Mouse (Mus musculus) fat pad, adult 2 months (tissue): ENCODE results near the gene Ptpn6.

Experiments used
- DNase-seq: peaks from one replicate; pipeline ENCODE4 v3.0.0-alpha.2; 2011; ENCODE audit warnings: low read depth, low spot score; ENCODE audit errors: extremely low read depth

Gene Ptpn6

DNA sequence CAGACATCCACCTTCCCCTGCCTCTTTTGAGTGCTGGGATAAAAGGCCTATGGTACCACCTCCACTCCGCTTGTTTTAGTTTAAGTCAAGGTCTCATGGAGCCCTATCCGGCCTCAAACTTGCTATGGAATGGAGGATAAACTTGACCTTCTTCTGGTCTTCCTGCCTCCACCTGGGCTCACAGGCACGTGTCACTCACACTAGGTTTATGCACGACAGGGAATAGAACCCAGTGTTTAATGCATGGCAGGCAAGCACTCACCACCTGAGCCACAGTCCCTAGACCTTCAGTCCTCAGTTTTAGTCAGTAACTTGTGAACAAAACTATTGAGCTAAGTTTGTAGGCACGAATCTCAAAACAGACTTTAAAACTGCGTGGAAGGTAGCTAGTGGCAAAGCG is 7.5 kb downstream of the Ptpn6 start:
- no peak for DNase-seq

DNA sequence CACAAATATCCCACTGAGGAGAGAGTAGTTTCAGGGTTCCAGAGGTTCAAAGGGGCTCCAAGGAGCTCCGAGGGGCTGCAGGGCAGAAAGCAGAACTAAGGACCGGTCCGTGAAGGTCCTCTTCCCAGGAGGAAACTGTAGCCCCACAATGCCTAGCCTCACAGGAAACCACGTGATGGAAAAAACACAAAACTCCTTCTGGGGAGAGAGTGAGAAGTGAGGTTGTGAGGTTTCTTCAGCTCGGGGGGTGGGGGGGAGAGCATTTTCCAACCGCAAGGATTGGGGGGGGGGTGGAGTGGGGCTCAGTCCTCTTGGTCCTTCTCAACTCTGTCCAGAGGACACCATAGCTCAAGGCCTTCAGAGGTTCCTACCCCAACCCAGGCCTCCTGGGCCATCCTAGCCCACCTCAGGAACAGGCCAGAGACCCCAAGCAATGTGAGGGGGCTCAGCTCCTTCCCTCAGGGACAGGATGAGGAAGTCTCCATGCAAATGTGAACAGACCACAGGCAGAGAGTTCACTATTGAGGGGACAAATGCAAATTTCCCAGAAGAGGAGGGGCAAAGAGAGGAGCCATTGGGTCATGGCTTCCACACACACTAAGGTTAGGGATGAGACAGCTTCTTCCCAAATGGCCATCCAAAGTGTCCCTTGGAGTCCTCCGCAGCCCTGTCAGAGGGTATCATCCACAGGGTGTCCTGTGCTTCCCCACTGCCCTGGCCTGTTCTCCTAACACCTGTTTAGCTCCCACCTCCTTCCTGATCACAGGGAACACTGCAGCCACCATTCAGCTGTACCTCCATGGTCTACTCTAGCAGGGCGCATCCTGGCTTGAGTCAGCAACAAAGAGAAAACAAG is 8.4 kb downstream of the Ptpn6 start:
- DNase-seq, result no peak

DNA sequence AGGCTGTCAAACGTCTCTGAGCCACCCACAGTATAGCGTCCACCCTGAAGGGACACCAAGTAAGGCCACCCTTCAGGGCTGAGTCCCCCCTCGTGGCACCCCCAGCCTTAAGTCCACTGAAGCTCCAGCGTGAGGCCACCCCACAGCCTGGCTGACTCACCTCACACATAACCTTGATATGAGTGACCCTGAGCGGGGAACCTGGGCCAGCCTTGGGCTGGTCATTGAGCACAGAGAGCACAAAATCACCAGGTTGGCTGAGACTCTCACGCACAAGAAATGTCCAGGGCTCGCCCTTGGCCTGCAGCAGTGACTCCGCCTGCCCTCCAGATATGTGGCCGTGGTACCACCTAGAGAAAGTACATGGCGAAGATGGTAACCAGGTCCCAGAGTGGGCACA is 9.9 kb downstream of the Ptpn6 start:
- no peak for DNase-seq

DNA sequence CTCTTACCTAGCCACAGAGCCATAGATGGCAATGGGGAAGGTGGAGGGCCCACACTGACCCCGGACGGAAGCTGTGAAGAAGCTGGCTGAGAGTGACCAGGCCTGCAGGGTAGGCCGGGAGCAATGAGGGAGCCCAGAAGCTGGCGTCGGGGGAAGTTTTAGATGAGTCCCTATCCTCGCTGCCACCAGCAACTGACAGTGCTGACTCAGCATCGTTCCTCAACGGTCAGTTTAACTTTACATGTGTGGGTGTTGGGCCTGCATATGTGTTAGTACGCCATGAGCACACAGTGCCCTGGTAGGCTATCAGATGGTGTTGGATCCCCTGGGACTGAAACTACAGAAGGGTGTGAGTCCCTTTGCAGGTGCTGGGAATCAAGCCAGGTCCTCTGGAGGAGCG is 14.0 kb downstream of the Ptpn6 start:
- DNase-seq, result no peak

DNA sequence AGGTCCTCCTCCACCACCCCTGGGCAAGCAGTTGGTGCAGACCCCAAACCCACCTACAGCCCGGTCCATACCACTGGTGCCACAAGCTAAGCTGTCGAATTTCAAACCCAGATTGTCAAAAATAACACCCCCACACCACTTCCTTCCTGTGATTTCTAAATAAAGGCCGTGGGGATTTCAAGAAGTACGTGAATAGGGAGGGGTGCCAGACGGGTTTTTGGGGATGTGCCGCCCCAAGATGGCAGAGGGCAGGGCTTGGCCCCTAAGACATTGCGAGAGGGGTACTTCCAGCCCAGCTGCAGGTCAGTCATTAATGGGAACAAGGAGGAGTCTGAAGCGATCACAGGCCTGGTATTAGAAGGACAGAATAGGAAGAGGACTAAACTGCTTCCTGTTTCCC is 15.0 kb downstream of the Ptpn6 start:
- no peak for DNase-seq

DNA sequence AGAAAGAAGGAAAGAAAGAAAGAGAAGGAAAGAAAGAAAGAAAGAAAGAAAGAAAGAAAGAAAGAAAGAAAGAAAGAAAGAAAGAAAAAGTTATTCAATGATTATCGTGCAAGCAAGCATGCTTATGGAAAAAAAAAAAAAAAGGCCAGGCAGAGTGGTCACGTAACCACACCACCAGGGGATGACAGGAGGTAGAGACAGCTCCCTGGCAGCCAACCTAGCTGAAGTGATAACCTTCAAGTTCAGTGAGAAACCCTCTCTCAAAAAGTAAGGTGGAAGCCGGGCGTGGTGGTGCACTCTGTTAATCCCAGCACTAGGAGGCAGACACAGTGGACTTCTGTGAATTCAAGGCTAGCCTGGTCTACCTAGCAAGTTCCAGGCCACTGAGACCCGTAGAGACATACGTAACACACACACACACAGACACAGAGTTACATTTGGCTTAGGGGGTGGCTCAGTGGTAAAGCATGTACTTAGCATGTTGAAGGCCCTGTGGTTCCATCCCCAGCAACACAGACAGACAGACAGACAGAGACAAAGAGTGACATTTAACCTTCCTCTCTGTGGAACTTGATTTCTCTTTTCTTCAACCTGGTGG is 15.5 kb downstream of the Ptpn6 start:
- DNase-seq, result no peak

DNA sequence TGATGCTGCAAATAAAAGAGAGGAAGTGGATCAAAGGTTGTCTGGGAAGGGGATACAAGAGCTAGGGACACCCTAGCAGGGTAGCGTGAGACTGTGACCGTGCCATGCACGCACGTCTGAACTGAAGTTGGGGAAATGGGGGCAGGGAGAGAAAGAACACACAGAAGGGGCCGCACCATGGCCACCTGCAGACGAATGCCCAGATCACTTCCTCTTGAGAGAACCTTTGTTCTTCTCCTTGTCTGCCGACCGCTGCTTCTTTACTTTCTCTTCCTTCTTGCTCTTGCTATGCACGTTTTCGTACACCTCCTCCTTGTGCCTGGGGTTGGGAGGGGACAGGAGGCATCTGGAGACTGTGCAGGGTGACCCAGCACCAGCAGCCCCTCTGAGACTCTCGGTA is 17.6 kb downstream of the Ptpn6 start:
- no peak for DNase-seq

DNA sequence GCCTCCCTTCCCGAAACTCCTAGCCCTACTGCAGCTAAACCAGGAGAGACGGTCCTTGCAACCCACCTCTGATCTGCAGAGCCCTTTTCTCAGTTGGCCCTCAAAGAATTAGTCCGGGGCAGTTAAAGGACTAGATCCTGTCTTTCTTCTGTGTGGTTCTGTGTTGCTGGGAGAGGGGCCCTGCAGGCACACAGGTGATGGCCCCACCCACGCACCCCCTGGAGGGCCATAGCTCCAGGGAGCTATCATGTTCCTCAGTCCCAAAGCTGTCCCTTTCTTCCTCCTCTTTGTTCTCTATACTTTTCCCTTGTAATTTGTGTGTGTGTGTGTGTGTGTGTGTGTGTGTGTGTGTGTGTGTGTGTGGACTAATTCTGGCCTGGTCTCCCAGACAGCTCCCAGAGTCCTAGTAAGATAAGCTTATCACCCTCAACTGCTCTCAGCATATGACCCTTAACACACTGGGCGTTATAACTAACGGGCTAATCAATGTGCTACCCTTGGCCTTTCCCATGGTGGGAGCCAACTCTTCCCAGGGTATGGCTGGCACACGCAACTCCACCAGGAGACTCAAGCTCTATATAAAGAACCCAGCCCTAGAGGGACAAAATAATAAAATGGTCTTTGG is 19.0 kb downstream of the Ptpn6 start:
- DNase-seq, result no peak

DNA sequence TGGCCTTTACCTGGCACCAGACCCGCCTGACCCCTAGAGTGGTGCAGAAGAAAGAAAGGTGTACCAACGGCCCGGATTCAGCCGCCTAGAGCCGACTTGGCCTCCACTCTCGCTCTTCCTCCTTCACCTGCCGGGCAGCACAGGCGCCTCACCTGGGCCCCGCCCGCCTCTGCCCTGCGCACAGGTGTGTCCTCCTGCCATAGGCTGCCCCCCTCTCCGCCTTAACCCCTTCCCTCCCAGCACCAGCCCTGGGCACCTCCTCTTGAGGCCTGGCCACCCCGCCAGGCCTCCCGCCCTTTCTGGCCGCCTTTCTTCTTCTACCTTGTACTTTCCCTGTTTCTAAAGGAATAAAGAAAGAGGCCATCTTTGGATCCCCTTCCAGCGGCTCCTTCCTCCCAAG is 19.8 kb downstream of the Ptpn6 start:
- peak; percentile 43 for DNase-seq

DNA sequence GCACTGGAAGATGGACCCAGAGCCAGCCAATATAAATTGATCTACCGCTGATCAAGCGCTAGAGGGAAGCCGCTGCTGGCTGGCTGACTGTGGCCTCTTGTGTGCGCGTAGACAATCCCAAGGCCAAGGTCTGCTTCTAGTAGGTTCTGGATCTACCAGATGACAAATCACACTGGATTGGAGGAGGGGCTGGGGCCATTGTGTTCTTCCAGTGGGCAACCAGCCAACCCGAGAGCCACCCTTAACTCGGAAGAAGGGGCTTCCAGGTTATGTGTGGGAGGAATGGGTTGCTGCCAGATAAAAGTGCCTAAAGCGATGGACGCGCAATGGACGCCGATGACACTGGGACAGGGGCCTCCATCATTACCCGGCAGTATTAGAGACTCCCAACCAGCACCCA is 20.5 kb downstream of the Ptpn6 start:
- DNase-seq, result no peak

DNA sequence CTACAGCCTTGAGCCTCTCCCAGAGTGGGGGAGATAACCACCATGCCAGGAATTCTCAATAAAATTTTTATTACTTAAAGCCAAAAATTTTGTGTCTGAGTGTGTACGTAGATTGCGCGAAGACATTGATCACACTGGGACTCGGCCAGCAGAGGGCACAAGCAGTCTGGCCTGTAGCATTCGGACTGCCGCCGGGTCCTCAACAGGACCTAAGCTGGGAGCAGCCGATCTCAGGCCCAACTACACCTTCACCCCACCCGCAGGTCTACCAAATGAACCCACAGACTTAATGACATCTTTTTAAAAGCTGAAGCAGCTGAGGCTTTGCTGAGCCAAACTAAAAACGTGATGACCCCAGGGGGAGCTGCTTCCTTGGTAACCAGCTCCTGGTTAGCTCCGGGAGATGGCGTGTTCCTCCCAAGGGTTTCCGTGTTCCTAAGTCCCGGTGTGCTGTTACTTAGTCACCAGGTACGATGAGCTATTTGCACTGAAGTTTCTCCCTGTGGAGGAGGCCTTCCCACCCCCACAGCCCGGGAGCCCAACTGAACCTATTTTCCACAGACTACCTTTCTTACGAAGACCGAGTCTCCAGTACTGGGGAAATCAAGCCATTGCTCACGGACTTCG is 21.5 kb downstream of the Ptpn6 start:
- DNase-seq, result no peak

DNA sequence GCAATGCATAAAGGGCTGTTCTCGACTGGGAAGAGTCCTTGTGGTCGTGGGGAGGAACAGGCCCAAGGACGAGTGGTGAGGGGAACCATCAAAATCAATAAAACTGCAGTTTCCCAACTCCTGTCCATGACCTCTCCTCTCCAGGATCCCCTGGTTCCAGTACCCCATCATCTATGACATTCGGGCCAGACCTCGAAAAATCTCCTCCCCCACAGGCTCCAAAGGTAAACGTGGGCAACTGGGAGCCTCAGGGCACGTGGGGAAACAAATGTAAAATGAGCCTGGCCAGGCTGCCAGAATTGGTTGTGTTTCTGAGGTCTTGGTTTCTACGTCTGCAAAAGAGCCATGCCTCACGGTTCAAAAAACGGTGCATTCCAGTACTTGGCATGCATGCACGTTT is 25.6 kb downstream of the Ptpn6 start:
- no peak for DNase-seq

DNA sequence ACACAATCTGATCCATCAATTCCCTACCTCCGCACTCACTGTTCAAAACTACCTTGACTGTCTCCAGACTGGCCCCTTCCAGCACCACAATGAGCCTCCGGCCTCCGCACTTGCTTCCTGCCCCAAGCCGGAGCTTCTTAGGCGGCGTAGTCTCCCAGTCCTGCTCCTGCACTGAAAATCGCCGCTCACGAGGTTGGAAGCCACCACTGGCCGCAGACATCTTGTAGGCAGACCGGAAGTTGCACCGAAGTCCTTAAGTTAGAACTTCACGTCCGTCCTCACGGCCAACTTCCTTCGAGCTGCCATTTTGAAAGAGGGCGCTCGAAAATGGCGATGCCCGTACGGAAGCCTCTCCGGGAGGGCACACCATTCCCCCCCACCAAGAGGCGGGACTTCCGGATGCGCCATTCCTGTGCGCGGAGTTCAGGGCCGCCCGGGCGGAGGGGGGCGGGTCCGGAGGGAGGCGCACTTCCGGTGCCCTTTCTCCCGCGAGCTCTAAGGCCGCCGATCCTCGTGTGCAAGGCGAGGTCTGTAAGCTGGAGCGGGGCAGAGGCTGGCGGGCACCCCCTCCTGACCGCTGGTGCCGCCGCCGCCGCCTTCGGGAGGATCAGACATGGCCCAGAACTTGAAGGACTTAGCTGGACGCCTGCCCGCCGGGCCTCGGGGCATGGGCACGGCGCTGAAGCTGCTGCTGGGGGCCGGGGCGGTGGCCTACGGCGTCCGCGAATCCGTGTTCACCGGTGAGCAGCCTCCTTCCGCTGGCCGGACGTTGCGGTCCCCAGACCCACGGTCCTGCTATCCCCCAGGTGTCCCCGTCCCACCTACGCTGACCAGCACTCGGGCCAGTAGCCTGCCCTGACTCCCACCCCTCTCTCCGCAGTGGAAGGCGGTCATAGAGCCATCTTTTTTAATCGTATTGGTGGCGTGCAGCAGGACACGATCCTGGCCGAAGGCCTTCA is 26.4 kb downstream of the Ptpn6 start, which contains the start of the genes Emg1 and Phb2:
Emg1 (minus strand) TSS at position 355 of the 959 bp plus-strand sequence.
Phb2 (plus strand) TSS at position 513 of the 959 bp plus-strand sequence.
- peak; percentile 77 for DNase-seq

DNA sequence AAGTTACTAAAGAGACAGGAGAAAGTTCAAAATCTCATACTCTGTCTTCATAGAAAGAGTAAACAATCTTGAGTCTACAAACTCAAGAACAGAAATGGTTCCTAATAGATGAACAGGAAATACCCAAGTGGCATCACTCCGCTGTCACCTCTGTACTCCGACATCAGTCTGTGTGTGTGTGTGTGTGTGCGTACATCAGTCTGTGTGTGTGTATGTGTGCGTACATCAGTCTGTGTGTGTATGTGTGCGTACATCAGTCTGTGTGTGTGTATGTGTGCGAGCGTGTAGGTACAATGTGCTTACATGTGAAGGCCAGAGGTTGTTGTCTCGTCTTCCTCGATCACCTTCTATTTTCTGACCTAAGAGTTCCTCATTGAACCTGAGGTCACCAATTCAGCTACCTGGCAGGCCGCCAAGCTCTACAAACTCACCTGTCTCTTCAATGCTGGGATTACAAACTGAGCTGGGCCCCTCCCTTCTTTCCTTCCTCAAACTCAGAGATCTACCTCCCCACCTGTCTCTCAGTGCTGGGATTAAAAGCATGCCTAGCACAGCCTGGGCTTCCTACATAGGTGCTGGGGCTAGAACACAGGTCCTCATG is 30.1 kb downstream of the Ptpn6 start:
- DNase-seq, result no peak

DNA sequence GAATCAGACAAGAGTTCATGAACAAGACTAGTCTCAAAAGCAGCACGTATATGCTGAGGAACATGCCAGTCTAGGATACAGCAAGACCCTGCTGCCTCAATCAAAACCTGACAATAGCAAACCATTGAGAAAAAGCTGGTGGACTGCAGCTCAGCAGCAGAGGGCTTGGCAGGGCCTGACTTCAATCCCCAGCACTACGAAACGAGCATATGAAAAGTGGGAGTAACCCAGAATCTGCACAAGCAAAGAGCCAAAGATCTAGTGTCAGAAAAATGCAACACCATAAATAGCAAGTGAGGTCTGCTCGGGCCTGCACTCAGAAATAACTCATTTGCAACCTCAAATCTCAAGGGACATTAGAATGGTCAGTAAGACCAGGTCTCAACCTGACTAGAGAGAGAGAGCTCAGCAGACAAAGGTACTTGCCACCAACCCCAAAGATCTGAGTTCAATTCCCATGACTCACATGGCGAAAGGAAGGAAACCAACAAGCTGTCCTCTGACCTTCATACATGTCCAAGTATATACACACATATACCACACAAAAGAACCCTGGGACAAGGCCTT is 32.4 kb downstream of the Ptpn6 start:
- DNase-seq, result no peak

DNA sequence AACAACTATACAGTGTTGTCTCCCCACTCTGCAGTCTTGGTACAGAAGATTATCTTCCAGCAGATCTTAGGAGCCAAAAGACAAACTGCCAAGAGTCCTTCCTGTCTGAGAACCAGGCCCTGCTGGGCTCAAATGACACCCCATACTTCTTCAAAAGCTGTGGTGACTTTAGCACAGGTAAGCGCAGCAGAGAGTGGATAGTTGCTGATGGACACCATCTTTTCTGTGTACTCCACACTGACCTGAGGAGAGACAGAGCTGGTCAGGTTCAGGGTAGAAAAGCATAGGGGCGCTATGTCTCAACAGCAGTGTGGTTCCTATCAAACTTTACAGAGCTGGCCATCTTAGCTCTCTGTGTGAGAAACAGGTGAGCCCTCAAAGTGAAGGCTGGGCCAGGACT is 34.1 kb downstream of the Ptpn6 start:
- no peak for DNase-seq

DNA sequence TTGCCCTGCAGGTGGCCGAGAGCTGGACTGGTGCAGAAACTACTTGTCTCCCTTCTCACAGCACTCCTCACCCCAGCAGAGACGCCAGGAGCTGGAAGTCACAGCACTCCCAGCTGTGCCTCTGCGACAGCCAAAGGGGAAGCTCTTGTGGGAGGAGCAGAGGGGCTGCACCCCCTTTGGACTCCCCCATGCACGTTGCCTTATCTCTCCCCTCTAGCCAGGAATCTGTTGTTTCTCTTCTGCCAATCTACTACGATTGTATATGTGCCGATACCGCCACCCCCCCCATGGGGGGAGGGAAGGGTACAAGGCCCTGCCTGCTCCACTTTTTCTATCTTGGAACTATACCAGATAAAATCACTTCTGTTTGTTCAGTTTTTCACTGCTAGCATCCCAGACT is 34.7 kb downstream of the Ptpn6 start:
- DNase-seq, result no peak

DNA sequence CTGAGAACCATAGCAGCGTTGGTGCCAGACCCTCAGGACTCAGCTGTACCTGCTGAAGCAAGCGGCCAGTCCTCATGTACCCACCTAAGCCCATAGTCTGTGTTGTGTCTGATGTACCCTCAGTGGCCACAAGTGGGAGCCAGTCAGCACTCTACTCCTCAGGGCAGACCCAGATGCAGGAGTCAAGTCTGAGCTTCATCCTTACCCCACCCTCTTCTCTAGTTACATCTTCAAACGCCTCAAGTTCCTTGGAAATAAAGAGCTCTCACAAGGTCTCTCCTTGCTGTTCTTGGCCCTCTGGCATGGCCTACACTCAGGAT is 35.8 kb downstream of the Ptpn6 start:
- no peak for DNase-seq

DNA sequence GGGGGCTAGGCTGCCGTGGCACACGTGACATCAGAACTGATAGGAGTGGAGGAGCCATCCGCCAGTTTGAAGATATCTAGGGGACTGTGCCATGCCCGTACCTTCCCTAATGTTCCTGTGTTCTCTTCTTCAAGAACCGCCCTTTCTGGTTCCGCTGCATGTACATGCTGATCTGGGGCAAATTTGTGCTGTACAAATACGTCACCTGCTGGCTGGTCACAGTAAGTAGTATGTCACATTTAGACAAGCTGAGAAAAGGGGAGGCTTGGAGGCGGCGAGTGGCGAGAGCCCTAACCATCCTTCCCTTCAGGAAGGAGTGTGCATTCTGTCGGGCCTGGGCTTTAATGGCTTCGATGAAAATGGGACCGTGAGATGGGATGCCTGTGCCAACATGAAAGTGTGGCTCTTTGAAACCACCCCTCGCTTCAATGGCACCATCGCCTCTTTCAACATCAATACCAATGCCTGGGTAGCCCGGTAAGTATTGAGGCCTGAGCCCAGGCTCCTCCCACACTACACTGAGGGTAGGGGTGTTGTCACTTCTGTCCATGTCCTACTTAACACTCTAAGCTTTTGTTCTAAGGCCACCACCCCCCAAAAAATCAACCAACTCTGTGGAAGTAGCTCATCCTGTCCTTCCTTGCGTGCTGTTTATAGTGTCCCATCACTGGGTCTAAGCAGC is 36.3 kb downstream of the Ptpn6 start:
- DNase-seq, result no peak
